Mouse (Mus musculus): Measurements from ENCODE around the gene Hemk1.
A peak's percentile ranks its signal among the peaks of the same experiment; 100 is the strongest.

DNA sequence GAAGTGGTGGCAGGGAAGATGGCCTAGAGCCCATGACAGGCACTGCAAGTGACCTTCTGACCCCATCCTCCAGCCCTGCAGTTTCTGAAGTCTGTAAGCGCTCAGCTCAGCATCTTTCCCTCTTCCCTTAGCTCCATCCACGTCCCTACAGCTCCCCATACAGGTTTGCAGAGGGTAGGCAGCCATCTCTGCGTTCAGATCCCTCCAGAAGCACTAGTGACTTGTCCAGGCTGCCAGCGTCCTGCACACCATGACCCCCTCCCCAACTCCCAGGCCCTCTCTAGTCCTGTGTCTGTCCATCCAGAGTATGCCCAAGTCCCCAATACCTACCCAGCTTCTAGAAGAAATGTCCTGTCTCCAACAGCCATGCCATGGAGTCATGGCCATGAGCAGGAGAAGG is 60.0 kb downstream of the Hemk1 start:
- TF ChIP-seq POLR2A (IDR thresholded peaks at IDR 0.05; ENCODE audit: insufficient read depth, low read depth, low read length) (no peak), CTCF (IDR thresholded peaks at IDR 0.05) (peak; percentile 41), EP300 (IDR thresholded peaks at IDR 0.05; ENCODE audit: insufficient read depth, low read depth, low read length) (no peak)
